Mouse (Mus musculus): ENCODE data around the gene Dpp6.

The Dpp6 gene

DNA sequence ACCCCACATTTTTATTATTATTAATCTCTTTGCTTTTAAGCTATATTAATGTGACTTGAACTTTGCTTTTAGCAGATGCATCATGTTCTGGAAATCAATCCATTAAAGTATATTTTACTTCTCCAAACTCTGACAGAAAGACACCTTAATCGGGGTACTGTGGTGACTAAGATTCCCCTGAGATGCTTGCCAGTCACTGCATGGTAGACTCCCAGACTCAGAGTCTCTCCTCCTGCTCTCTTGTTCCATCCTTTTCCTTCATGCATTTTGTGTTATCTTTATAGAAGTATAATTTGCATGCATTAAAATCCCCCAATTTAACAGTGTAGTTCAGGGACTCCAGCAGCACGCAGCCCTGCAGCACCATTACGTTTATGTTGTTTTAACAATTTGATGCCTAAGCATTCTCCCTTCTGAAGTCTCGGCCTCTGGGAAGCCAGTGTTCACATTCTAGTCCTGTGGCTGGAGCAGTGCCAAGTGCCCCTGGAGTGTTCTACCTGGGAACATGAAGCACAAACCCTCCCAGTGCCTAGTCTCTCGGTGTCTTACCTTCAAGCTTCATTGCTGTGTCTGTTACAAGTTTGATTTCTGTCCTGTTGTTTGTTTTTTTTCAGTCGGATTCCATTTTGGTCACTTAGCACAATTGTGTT lies 153.1 kb downstream of the Dpp6 start:
- DNase-seq (ENCODE audit: low read depth, low spot score), result no peak

DNA sequence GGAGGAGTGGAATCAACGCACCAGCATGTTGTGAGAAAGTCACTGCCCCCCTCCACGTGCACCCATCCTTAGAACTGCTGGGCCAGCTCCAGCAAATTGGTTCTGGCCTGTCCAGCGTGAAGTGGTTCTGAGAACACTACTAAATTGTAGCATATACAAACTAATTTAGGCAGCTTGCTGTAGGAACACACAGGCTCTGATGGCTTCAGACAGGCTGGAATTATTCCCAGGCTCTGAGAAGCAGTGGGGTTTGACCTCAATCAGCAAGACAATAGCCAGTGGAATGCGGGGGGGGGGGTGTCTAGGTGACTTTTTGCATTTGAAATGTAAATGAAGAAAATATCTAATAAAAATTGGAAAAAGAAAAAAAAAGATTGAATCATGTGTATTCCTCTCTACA lies 156.2 kb downstream of the Dpp6 start:
- DNase-seq (ENCODE audit: low read depth, low spot score), result no peak

DNA sequence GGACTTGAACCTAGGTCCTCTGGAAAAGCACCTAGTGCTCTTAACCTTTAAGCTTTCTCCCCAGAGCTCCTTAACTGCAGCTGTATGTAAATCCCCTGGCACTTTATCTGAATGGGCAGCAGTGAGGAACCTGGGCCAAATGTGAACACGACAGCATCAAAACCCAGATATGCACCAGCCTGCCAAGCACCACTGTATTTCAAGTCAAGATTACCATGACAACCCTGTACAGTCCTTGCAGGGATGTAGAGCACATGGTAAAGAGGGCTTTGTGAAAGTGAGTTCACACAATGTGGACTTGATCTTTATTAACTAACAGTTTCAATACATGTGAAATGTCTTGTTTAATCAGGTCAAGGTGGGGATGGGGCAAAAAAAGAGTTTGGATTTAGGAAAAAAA lies 162.3 kb downstream of the Dpp6 start:
- no peak for DNase-seq (ENCODE audit: low read depth, low spot score)

DNA sequence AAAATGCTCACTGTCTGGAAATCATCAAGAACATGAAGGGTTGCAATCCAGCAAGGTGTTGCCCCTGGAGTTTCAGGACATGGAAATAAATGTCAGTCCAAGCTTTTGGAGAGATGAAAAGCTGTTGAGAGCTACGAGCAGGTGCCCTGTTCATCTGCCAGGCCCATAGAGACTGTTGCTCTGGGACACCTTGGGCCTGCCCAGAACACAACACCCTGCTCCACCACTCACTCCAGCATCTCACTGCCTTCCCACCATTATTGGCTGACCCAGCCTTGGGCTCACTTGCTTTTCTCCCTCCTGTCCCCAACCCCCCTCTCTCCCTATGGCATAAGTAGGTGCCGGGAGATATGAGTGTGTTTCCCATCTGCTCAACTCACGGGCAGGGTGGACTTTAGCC lies 162.8 kb downstream of the Dpp6 start:
- DNase-seq (ENCODE audit: low read depth, low spot score), result no peak

DNA sequence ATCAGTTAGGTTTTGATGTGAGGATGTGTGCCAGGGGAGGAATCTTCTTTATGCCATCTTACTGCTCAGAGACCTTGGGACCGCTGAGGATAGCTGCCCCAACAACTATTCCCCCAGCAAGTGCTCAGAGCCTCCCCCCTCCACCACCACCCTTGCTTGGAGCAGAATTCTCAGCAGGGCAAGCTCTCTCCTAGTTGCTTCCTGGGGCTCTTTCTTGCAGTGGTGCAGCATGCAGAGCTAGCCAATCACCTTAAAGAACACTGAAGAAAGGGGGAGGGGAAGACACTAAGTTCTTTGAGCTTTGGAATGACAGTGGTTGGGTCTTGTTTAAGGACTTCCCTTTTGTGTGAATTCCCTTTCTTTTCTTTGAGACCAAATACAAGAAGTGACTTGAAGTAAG lies 168.1 kb downstream of the Dpp6 start:
- DNase-seq (ENCODE audit: low read depth, low spot score), result no peak

DNA sequence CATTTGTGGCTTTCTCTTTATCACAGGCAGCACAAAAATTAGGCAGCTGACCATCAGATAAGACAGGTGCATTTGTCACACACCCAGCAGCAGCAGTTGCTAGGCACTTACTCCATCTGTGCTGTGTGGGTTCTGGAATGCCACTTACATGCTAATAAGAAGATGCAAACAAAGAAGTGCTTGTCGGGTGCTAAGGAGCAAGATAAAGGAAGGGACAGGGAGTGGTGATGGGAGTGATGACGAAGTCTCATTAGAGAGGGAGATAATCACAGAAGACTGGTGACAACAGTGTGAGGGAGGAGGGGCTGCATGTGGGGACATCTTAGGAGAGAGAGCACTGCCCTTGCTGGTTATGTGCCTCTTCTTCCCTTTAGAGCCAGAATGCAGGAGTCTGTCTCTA lies 174.6 kb downstream of the Dpp6 start:
- DNase-seq (ENCODE audit: low read depth, low spot score), result no peak

DNA sequence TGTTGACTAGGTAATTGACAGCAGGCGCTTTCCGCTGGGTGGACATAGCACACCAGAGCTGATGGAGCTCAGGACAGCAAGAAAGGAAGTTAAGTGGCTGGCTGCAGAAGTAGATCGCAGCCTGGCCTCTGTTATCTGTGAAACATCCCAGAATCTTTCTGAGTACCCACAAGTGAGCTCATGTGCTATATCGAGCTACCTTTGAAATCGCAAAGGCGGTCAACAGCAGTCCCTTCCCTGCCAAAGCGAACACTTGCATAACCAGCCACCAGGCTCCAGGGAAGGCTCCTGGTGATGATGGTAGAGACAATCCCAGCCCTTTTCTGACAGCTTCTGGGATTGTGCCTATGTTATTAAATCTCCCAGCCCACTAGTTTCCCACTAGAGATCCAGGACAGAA lies 186.5 kb downstream of the Dpp6 start:
- no peak for DNase-seq (ENCODE audit: low read depth, low spot score)

DNA sequence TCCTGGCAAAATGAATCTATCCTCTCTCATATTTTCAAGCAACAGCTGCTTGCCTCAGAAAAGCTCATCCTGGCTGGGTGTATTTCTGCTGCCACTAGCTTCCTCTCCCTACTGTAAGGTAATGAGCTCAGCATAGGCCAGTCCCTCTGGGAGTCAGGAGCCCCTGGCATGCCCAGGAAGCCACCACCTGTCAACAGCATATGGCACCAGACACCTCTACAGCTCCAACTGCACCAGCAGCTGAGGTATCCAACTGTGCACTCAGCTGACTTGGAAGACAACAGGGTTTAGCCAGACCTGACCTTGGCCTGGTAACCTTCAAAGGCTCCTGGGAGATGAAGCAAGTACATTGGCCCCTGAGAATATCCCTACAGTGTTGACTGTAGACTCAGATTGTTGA lies 192.2 kb downstream of the Dpp6 start:
- no peak for DNase-seq (ENCODE audit: low read depth, low spot score)

DNA sequence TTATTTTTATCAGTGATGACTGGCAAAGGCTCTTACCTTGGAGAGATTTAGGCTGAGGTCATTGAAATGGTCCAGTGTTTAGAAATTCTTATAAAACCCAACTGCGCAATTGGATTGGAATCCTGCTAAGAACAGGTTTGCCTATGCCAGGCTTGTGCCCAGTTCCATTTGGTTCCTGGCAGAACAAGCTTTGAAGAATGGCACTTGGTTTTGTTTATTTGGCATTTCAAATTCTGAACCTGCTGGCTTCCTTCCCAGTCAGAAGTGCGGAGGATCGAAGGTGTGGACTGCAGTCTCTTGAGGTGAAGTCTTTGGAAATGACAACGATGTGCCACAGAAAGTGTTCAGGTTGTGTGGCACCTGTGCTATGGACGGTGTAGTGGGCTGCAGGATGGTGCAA lies 193.6 kb downstream of the Dpp6 start:
- no peak for DNase-seq (ENCODE audit: low read depth, low spot score)

DNA sequence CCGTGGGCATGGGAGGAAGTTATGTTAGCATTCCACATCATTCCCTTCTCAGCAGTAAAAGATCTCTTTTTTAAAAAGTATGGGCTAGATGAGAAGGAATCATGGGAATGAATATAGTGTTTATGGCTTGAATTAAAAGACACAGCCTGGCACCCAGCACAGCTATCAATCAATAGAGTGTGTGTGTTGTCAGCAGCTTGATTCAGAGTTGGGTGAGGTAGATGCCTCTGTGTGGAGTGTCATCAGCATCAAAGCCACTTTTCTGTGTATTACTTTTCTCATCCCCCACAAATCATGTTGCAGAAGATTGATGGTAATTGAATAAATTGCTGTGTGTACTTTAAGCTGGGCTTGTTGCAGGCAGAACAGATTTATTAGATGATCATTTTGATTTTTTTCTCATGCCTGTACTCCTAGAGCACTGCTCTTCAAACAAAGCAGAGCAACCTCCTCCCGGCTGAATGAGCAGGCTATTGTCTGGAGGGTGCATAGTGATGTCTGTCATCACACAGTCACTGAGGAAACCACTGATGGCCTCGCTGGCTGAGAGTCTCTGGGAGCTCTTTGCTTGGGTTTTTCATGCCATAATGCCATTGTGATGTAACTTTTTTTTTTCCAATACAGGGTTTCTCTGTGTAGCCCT lies 201.4 kb downstream of the Dpp6 start:
- no peak for DNase-seq (ENCODE audit: low read depth, low spot score)

DNA sequence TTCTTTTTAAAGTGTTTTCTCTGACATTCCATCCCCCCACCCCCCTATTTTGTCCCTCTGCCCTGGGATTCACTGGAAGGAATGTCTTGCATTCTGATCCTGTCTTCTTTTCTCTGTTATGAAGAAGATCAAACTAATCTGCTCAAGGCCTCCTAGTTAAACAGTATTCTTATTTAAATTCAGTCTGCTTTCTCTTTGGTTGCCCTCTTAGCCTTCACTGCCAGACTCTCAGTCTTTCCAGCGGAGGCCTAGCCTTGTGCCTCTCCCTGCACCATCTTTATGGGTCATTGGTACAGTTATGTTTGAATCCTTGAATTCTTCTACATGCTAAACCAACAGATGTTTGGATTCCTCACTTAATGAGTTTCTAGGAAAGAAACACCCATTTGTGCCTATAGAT lies 211.6 kb downstream of the Dpp6 start:
- no peak for DNase-seq (ENCODE audit: low read depth, low spot score)

DNA sequence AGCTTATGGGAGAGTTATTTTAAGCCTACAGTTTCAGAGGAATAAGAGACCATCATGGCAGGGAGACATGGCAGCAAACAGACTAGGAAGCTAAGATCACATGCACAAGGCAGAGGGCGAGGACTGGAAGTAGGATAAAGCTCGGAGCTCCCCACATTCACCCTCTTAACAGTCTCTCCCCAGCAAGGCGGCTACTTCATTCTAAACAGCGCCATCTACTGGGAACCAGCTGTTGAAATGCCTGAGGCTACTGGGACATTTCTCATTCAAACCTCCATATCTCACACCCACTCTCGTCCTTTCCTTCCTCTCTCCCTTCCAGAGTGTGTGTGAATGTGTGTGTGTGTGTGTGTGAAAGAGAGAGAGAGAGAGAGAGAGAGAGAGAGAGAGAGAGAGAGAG lies 212.8 kb downstream of the Dpp6 start:
- no peak for DNase-seq (ENCODE audit: low read depth, low spot score)

DNA sequence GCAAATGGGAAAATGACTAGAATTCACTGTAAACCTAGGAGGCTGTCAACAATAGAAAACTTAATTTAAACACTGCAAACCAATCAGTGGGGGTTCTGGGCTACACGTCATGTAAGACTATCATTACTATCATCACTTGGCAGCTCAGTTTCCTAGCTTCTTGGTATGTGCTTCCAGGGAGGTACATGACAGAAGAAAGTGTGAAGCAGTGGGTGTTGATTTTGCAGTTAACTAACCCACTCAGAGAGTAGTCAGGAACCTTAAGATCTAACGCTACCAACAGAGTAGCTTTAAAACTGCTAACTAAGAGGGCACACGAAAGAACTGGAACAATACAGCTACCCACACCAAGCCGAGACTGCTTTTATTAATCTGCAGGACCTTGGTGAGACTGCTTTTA lies 217.9 kb downstream of the Dpp6 start:
- no peak for DNase-seq (ENCODE audit: low read depth, low spot score)

DNA sequence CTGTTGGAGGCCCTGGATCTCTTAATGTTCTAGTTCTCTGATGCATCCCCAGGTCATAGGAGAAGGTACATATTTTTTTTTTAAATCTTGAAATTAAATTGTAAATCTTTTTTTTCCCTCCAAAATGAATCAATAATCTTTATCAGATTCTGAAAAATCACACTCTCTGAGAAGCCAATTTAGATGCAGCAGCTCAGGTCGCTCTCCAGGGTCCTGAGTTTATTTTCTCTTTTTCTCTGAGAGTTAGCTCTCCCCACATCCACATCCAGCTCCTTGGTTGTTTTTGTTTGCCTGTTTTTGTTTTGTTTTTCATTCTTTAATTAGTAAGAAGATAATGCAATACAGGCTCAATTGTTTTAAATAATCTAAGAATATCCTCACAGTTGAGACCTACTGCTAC lies 218.3 kb downstream of the Dpp6 start:
- no peak for DNase-seq (ENCODE audit: low read depth, low spot score)

DNA sequence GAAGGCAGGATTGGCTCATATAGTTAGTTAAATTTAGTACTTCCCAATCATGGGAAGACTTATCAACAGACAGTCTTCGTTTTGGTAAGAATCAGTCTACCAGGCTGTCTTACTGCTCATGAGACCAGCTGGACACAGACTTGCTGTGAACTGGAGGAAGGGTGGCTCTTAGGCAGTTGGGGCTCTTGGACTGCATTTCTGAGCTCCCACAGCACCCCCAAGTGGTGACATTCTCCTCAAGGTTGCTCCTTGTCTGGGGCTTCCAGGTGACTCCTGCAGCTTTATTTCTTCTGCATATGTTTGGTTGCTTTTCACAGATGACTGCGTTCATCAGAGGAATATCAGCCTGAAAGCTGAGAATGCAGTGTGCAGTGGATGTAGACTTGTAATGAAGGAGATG lies 218.9 kb downstream of the Dpp6 start:
- DNase-seq (ENCODE audit: low read depth, low spot score), result no peak

DNA sequence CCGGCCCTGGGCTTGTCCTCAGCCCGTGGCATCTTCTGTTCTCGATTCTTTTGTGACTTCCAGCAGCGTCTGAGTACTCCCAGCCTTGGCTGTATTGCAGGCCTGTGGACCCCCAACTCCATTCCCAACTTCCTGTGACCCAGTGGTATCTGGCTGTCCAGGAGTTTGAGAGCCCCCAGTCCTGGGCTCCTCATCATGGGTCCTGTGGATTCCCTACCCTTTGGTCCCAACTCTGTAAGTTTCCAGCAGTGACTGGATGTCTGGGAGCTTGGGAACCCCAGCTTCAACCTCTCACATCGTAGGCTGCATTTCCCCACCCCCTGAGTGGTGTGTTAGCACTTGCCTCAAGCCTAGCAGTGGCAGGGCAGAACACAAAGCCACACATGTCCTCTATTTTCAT lies 220.8 kb downstream of the Dpp6 start:
- DNase-seq (ENCODE audit: low read depth, low spot score), result no peak

DNA sequence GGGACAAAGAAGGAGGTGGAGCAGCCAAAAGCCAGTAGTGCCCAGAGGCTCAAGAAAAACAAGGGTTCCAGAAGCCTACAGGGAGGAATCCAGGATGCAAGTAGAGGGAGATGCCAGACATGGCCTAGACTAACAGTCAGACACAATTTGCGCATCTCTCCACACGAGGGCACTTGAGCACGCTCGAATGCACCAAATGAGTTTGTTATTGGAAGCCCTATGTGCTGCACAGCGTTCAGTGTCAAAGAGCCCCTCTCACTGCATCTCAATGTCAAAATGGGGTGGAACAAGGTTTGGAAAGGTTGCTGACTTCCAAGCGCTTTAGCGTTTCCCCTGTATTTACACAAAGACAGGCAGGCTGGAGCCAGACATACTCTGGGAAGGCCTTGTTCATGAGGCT lies 231.2 kb downstream of the Dpp6 start:
- DNase-seq (ENCODE audit: low read depth, low spot score), result no peak

DNA sequence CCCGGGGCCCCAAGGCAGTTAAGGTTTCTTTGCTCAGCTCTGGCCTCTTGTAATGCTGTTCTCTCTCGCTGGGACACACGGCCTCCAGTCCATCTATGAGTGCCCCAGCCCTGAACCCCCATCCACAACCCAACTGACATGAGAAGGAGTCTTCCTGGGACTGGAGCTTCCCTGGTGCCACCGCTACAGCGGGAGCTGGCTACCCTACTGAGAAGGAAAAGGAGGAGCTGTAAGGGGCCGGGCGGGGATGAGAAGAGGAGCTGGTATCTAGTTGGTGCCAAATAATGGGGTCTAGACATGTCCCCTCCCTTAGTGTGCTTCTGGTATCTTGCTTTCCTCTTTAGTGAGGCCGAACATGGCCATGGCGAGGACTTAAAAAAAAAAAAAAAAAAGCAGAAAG lies 231.9 kb downstream of the Dpp6 start:
- no peak for DNase-seq (ENCODE audit: low read depth, low spot score)

DNA sequence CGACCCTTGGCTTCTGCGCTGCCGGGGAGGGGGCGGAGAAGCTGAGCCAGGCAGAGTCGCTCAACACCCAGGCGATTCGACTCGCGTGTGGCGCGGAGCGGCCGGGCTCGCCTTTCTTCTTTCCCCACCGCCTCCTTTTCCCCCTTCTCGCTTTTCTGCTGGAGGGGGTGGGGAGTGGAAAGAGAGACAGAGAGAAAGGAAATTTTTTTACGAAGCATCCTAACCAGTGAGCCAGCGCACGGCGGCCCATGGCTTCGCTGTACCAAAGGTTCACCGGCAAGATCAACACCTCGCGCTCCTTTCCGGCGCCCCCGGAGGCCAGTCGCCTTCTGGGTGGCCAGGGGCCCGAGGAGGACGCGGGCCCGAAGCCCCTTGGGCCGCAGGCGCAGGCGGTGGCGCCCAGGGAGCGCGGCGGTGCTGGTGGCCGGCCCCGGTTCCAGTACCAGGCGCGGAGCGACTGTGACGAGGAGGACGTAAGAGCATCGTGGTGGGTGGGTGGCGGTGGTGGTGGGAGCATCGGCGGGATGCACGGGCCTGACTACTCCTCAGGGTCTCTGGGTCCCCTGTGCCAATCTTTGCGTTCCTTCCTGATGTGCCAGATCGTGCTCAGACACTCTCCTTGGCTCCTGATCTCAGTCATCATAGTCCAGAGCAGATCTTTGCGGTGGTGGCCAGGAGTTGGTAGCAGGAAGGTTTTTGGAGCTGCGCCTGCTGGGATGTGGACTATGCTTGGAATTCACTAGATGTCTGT lies 232.5 kb downstream of the Dpp6 start:
- DNase-seq (ENCODE audit: low read depth, low spot score), result no peak

DNA sequence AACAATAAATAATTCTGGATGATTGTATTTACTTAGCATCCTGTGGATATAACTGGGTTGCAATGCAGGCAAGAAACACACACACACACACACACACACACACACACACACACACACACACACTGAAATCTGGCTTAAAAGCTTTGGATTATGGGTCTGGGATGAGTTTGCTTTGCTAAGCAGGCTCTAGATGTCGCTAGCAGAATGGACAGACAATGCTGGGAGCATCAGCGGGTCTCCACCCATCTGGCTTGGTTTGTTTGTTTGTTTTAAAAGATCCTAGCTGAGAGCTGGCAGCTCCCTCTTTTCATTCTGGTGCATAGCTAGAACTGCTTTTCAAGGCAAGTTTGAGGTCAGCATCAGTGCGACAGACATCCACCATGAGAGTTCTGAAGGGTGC lies 234.2 kb downstream of the Dpp6 start:
- no peak for DNase-seq (ENCODE audit: low read depth, low spot score)

DNA sequence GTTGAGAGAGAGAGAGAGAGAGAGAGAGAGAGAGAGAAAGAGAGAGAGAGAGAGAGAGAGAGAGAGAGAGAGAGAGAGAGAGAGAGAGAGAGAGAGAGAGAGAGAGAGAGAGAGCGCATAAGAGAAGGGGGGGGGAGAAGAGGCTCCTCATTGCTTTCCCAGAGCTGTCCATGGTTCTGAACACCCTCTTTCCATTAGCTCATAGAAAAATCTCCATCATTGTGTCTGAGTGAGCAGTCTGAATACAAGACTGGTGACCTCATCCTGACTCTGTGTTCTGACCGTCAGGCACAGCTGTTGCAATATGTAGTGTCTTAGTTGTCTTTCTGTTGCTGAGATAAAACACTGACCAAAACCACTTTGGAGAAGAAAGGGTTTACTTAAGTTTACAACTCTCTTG lies 235.4 kb downstream of the Dpp6 start:
- peak; percentile 18 for DNase-seq (ENCODE audit: low read depth, low spot score)

DNA sequence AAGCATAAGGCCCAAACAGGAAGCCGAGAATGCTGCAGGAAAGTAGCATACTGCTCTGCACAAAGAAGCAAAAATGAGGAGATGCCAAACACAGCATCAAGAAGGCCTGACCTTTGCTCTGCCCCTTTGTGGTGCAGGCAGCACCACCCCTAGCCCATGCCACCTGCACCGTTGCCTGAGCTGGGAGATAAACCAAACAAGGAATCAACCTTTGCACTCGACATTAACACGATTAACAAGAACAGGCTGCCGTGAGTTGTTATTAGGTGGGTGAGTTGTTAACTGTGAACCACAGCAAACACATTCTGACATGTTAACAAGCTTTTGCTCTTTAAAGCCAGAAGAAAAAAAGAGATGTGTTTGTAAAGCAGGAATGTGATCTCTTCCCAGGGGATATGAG lies 239.4 kb downstream of the Dpp6 start:
- no peak for DNase-seq (ENCODE audit: low read depth, low spot score)

DNA sequence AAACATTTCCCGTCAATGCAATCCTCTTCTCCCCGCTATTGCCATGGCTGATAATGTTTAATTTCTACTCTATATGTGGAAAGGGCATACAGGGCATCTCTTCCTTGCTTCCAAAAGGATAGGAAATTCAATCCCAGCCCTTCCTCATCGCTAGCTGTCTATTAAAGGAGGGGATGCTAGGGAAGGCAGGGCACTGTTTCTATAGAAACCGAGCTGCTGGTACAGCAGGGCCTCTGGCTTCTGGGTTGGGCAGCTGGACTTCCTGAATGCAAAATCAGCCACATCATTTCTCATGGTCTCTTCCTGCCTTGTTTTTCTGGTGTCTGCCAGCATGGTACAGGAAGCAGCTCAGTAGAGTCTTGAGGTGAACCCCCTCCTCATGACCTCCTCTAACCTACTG lies 243.1 kb downstream of the Dpp6 start:
- DNase-seq (ENCODE audit: low read depth, low spot score), result no peak
